9 mouse cellular contexts compared by ENCODE assay signal in genomic region chr14:60559826-60560529, GRCm38 (mm10).
DNase-seq lines count a peak whose midpoint lies in the region; ATAC-seq and TF ChIP-seq lines count a peak whose summit lies in the region.
"Had no signal": no experiment of that assay in that cellular context is flagged by ENCODE, and none has a peak within 500 bp of the region (broad histone marks: within the 10 kb centered on the region; RNA-seq: fewer than 3 reads in every experiment).

No protein-coding gene starts in this region.

- peak; percentile 47 for DNase-seq in kidney, adult 2 months
- DNase-seq in MEL (ENCODE audit: low read depth, low spot score), result peak; percentile 32
- peak; percentile 41 for DNase-seq in embryo, embryonic 9.5 days (ENCODE audit: extremely low spot score)
- DNase-seq in lung, adult 2 months, result no peak
- DNase-seq in urinary bladder, postnatal 10 days (ENCODE audit: low spot score), result no peak
- DNase-seq in left cerebral cortex, postnatal 25 days (ENCODE audit: low spot score in 2 of 2), result no peak

- H3K4me3 ChIP-seq in kidney, adult 2 months (ENCODE audit: insufficient read depth, low read depth, low read length), result no peak overlapping the region
- no peak overlapping the region for H3K4me3 ChIP-seq in kidney, embryonic 14.5 days (ENCODE audit: low read length)
- H3K4me3 ChIP-seq in MEL (ENCODE audit: control insufficient read depth in 1 of 2, insufficient read depth in 1 of 2, low read depth in 2 of 2, low read length in 2 of 2), result no peak overlapping the region
- no peak overlapping the region for H3K4me3 ChIP-seq in lung, adult 2 months (replicated peaks; ENCODE audit: extremely low read depth, low read depth, low read length)
- H3K4me3 ChIP-seq: embryonic facial prominence, embryonic 15.5 days had no signal

- H3K9me3 ChIP-seq in kidney, embryonic 14.5 days (ENCODE audit: control insufficient read depth, low read length), result no peaks in the 10 kb centered on the region
- H3K9me3 ChIP-seq in MEL (replicated peaks; ENCODE audit: insufficient read depth, low read length), result no peaks in the 10 kb centered on the region
- H3K9me3 ChIP-seq: embryonic facial prominence, embryonic 15.5 days had no signal

- TF ChIP-seq EP300 in MEL (IDR thresholded peaks at IDR 0.05; ENCODE audit: low read depth in 1 of 2, low read length in 2 of 2), result no peak

- H3K36me3 ChIP-seq in kidney, adult 2 months (ENCODE audit: control insufficient read depth, insufficient read depth, low read length), result no peaks in the 10 kb centered on the region
- H3K36me3 ChIP-seq in kidney, embryonic 14.5 days (ENCODE audit: control insufficient read depth, insufficient read depth, low read length), result no peaks in the 10 kb centered on the region
- H3K36me3 ChIP-seq in MEL (ENCODE audit: control insufficient read depth in 1 of 2, insufficient read depth in 2 of 2, low read length in 2 of 2), result no peaks in the 10 kb centered on the region
- H3K36me3 ChIP-seq: embryonic facial prominence, embryonic 15.5 days had no signal

- 86% methylated on average over 13 of the region's 13 CpGs for WGBS in kidney, adult 2 months
- 84% methylated on average over 13 of the region's 13 CpGs for WGBS in kidney, embryonic 14.5 days
- WGBS in lung, adult 2 months, result 81% methylated on average over 13 of the region's 13 CpGs

- no peak for TF ChIP-seq POLR2A in kidney, adult 2 months (IDR thresholded peaks at IDR 0.05; ENCODE audit: low read depth, low read length)
- TF ChIP-seq POLR2A in MEL (IDR thresholded peaks at IDR 0.05; ENCODE audit: control insufficient read depth in 1 of 2, insufficient read depth in 1 of 2, low read depth in 1 of 2, low read length in 2 of 2, poor library complexity in 1 of 2), result no peak
- no peak for TF ChIP-seq POLR2A in lung, adult 2 months (IDR thresholded peaks at IDR 0.05; ENCODE audit: borderline replicate concordance, extremely low read depth, low read depth, low read length)

- no peak overlapping the region for H3K27ac ChIP-seq in kidney, adult 2 months (ENCODE audit: insufficient read depth, low read depth, low read length)
- H3K27ac ChIP-seq in kidney, embryonic 14.5 days (ENCODE audit: low read depth, low read length), result no peak overlapping the region
- no peak overlapping the region for H3K27ac ChIP-seq in MEL (ENCODE audit: control insufficient read depth, low read depth, low read length)
- H3K27ac ChIP-seq: embryonic facial prominence, embryonic 15.5 days had no signal

- no peak overlapping the region for H3K4me2 ChIP-seq in kidney, embryonic 14.5 days (replicated peaks; ENCODE audit: low read depth, low read length)
- H3K4me2 ChIP-seq: embryonic facial prominence, embryonic 15.5 days had no signal

- H3K27me3 ChIP-seq in kidney, adult 2 months (replicated peaks; ENCODE audit: control insufficient read depth, insufficient read depth, low read length), result no peaks in the 10 kb centered on the region
- no peaks in the 10 kb centered on the region for H3K27me3 ChIP-seq in kidney, embryonic 14.5 days (ENCODE audit: control insufficient read depth, insufficient read depth, low read length)
- H3K27me3 ChIP-seq in MEL (ENCODE audit: control insufficient read depth in 1 of 2, insufficient read depth in 2 of 2, low read length in 2 of 2), result no peaks in the 10 kb centered on the region
- H3K27me3 ChIP-seq: embryonic facial prominence, embryonic 15.5 days had no signal

- no peak for ATAC-seq in kidney, embryonic 14.5 days (ENCODE audit: low FRiP score, low TSS enrichment)
- no peak for ATAC-seq in granulocyte monocyte progenitor cell, adult 5-6 weeks (replicated peaks; ENCODE audit: poor library complexity, severe bottlenecking)

- peaks cover 14% of the 10 kb centered on the region for H3K4me1 ChIP-seq in kidney, adult 2 months (ENCODE audit: control insufficient read depth, insufficient read depth, low read length)
- peaks cover 10% of the 10 kb centered on the region; the same call in 1 of the 2 replicates for H3K4me1 ChIP-seq in kidney, embryonic 14.5 days (ENCODE audit: control insufficient read depth, insufficient read depth, low read length)
- H3K4me1 ChIP-seq in MEL (ENCODE audit: control insufficient read depth in 1 of 2, insufficient read depth in 2 of 2, low read length in 2 of 2), result no peaks in the 10 kb centered on the region
- no peaks in the 10 kb centered on the region for H3K4me1 ChIP-seq in lung, adult 2 months (ENCODE audit: control insufficient read depth, insufficient read depth, low read length)
- H3K4me1 ChIP-seq: embryonic facial prominence, embryonic 15.5 days had no signal

- TF ChIP-seq CTCF in kidney, adult 2 months (conservative IDR thresholded peaks at IDR 0.05; ENCODE audit: insufficient read depth, insufficient read length, low read depth, low read length), result peak; percentile 50
- TF ChIP-seq CTCF in MEL (IDR thresholded peaks at IDR 0.05 in 2 of 3, conservative IDR thresholded peaks at IDR 0.05 in 1 of 3; ENCODE audit: control insufficient read depth in 1 of 3, insufficient read depth in 1 of 3, low read depth in 2 of 3, low read length in 3 of 3, poor library complexity in 1 of 3, severe bottlenecking in 1 of 3), result peak; percentile 11 to 47 (median 31); a peak in 4 of 6 replicates
- 0 out of 2 replicates have a peak, but pooled peaks have one; percentile 15 for TF ChIP-seq CTCF in lung, adult 2 months (IDR thresholded peaks at IDR 0.05; ENCODE audit: insufficient read depth, low read length)

- H3K9ac ChIP-seq in kidney, embryonic 14.5 days (ENCODE audit: low read depth, low read length), result no peak overlapping the region
- no peak overlapping the region for H3K9ac ChIP-seq in MEL (ENCODE audit: control insufficient read depth, low read depth, low read length, poor library complexity, severe bottlenecking)
- H3K9ac ChIP-seq: embryonic facial prominence, embryonic 15.5 days had no signal

- no peaks in the 10 kb centered on the region for H3K79me2 ChIP-seq in MEL (ENCODE audit: control insufficient read depth, insufficient read depth, low read length, poor library complexity)

- peak; percentile 24 for TF ChIP-seq RAD21 in MEL (IDR thresholded peaks at IDR 0.05; ENCODE audit: low read depth, low read length)

- intact Hi-C loops in left cerebral cortex, postnatal 25 days (cut with DNase I), result loop anchor here (2.0 kb wide), 1 partner anchor 75 kb away; the partner anchor contains the start of gene Spata13

TF ChIP-seq in MEL, 35 proteins besides CTCF, POLR2A, EP300 and RAD21:
- TF ChIP-seq POLR2AphosphoS5 (IDR thresholded peaks at IDR 0.05; ENCODE audit: borderline replicate concordance, low read depth, low read length), result no peak
- TF ChIP-seq SMC3 (IDR thresholded peaks at IDR 0.05; ENCODE audit: low read depth, low read length), result peak; percentile 49
- TF ChIP-seq HCFC1 (IDR thresholded peaks at IDR 0.05; ENCODE audit: low read depth, low read length), result no peak
- no peak for TF ChIP-seq ZMIZ1 (IDR thresholded peaks at IDR 0.05; ENCODE audit: low read depth, low read length)
- TF ChIP-seq UBTF (IDR thresholded peaks at IDR 0.05; ENCODE audit: borderline replicate concordance, insufficient read depth, low read depth, low read length), result no peak

Comparison
In these comparisons a context has a peak if more than half of its experiments do, and no peak if none do; other contexts are left out.
1. DNase-seq: peak in kidney, adult 2 months (single experiment), MEL (single experiment) and embryo, embryonic 9.5 days (single experiment); none in lung, adult 2 months (single experiment), urinary bladder, postnatal 10 days (single experiment) and left cerebral cortex, postnatal 25 days (0 of 2).
2. Peak in every context shown above with its lines, with median percentiles within 50 percentile points of each other: CTCF ChIP-seq.